Mouse (Mus musculus) megakaryocyte-erythroid progenitor cell, adult 5 weeks (primary cell): ENCODE data around the gene 3110082I17Rik. TPM values are rescaled to one million over a fixed set of nuclear protein-coding genes. Genes with fewer than 3 reads are reported as not detected.

ENCODE experiments used
- polyA plus RNA-seq: library from polyadenylated mRNA; stranded (reverse); fragments of >175 nt; gene quantifications from 2 replicates; pipeline ENCODE4 v1.2.3, GENCODE M21; 2012

The 3110082I17Rik gene
- polyA plus RNA-seq: 64.1 and 88.1 TPM in 2 replicates

GRCm38 (mm10) chr5:139460384-139461067 is at the start of gene 3110082I17Rik:
Gene 3110082I17Rik (minus strand): TSS chr5:139460527.

DNA sequence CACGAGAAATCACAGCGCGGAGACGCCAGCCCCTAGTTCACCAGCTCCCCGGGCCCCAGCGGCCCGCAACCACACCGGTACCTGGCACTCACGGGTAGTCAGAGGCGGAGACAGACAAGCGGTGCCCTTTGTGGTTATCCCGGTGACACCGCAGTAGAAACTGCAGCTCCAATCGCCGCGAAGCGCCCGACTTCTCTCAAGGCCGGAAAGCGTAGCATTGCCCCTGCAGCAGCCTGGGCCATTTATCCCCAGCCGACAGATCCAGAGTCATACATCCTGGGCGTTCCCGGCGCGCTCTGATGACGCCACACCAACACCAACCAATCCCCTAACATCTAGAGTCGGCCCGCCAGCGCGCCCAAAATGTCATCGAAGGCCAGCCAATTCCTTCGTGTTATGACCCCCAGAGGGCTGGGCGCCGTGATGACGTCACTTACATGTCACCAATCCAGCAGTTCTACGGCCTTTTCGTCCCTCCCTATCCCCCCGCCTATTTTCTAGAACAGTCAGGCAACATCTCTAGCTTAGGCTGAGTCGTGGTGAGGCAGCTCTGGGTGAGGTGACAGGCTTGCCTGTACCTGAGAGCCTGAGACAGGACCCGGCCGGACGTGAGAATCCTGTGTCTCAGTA is 24.0 kb upstream of the 3110082I17Rik start, which contains the start of gene Zfand2a:
TSS of gene Zfand2a (minus strand) at position 365 of the 630 bp plus-strand sequence.

DNA sequence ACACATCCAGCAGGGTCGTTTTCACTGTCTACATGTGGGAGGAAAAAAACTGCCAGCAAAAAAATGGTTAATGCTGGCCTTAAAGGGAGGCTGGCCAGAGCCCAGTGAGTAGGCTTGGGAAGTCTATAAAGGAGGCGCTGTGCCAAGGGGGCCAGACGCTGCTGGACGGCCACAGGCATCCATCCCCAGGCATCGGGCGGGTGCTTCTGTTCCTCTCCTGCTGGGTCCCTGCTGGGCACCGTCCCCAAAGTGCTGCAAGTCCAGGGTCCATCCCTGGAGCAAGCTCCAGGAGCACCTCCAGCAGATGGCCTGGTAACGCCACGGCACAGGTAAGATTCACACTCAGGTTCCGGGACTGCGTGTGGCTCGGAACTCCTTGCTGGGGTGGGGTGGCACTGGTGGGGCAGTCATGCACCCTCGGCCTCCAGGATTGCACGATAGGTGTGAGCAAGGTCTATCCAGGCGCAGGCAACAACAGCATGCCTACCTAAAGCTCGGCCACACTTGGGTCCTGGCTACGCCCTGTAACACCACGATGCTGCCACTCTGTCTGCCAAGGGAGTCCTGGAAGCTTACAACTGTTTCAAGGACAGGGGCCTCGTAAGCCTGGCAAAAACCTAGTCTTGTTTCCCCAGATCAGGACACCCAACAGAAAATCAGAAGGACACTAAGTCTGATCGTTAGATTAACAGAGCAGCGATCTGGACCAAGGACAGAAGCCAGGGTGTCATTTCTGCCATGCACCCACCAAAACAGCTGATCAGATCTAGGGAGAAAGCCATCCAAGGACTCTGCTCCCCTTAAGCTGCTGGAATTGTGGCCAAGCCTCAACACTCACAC is 37.1 kb downstream of the 3110082I17Rik start, which contains the start of gene Gper1:
TSS of gene Gper1 (plus strand) at position 126 of the 840 bp plus-strand sequence.

DNA sequence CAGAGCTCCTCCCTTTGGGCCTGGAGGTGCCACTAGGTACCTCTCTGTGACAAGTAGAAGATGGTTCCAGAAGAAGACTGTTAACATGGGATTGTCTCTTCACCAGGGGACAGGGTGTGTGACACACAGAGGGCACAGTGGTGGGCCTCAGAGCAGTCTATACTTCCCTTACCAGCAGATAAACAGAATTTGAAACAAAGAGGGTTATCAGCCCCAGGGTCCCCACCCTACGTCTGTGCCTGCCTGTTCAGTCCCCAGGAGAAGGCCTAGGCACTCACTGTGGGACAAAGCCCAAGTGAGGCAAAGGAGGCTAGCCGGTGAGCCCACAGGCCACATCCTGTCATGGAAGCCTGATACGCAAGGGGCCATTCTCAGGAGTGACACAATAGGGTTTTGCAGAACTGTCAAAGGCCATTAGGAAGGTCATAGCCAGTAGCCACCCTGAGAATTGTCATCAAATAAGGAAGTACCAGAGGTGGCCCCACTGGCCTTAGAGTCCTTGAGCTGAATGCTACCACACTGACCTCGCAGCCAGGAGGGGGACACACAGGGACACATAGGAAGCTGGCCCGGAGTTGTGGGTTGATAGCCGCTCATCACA is 55.4 kb downstream of the 3110082I17Rik start, which contains the start of gene C130050O18Rik:
TSS of gene C130050O18Rik (plus strand) at position 480 of the 601 bp plus-strand sequence.

GRCm38 (mm10) chr5:139377468-139378270 is 82.7 kb downstream of the 3110082I17Rik start, which contains the start of gene Gpr146:
Gene Gpr146 (plus strand): TSS chr5:139377697.

GRCm38 (mm10) chr5:139352317-139352716 is 108.0 kb downstream of the 3110082I17Rik start, which contains the start of gene Cyp2w1:
Gene Cyp2w1 (plus strand): TSS chr5:139352617.

GRCm38 (mm10) chr5:139351134-139351533 is 109.2 kb downstream of the 3110082I17Rik start, which contains the start of gene Cox19:
Gene Cox19 (minus strand): TSS chr5:139351418.

DNA sequence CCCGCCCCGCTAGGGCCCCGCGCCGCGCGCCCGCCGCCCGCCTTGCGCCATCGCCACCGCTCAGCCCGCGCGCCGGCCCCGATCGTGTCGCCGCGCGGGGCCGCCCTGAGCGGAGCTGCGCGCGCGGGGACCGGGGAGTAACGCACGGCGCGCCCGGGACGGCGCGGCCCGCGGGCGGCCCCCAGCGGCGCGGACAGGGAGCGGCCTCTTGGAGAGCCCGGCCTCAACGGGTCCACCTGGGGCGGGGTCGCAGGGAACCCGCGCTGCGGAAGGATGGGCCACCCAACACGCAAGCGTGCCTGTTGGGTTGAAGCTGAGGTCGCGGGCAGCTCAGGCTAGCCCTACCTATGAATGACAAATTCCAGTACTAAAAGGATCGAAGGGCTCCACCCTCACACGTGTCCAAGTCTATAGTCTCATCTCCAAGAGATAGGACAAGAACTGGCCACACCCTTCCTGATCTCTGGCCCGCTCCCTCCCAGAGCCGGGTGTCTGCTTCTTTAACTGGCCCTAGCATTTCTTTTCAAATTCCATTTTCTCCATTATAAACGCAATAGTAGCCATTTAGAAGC is 134.8 kb downstream of the 3110082I17Rik start, which contains the start of gene Adap1:
TSS of gene Adap1 (minus strand) at position 228 of the 572 bp plus-strand sequence.

Other genes starting within 250 kb of the 3110082I17Rik start
- 60.9 and 71.8 TPM in 2 replicates for gene Get4, start 208.2 kb downstream of the 3110082I17Rik start, polyA plus RNA-seq
- 67.4 and 83.3 TPM in 2 replicates for gene Adap1, start 134.9 kb downstream of the 3110082I17Rik start, polyA plus RNA-seq
- 37.3 and 41.7 TPM in 2 replicates for gene Cox19, start 109.1 kb downstream of the 3110082I17Rik start, polyA plus RNA-seq
- not detected in 2 replicates for gene Cyp2w1, start 107.9 kb downstream of the 3110082I17Rik start, polyA plus RNA-seq
- 16.1 and 17.3 TPM in 2 replicates for gene Gpr146, start 82.8 kb downstream of the 3110082I17Rik start, polyA plus RNA-seq
- 0.32 and 0.91 TPM in 2 replicates for gene C130050O18Rik, start 55.2 kb downstream of the 3110082I17Rik start, polyA plus RNA-seq
- not detected in 2 replicates for gene Gper1, start 37.4 kb downstream of the 3110082I17Rik start, polyA plus RNA-seq
- gene Zfand2a, start 24.0 kb upstream of the 3110082I17Rik start, polyA plus RNA-seq: 10.3 and 12.6 TPM in 2 replicates
- not detected in 2 replicates for gene Uncx, start 83.0 kb upstream of the 3110082I17Rik start, polyA plus RNA-seq